In genomic region chr6:51211418-51211817, GRCm38 (mm10) we compare ENCODE assay signal across 9 mouse cellular contexts.
DNase-seq lines count a peak whose midpoint lies in the region; ATAC-seq lines count a peak whose summit lies in the region.
"Had no signal": no experiment of that assay in that cellular context is flagged by ENCODE, and none has a peak within 500 bp of the region (broad histone marks: within the 10 kb centered on the region; RNA-seq: fewer than 3 reads in every experiment).

No protein-coding gene starts in this region.

- H3K27me3 ChIP-seq in kidney, embryonic 15.5 days, result peaks cover 17% of the 10 kb centered on the region
- H3K27me3 ChIP-seq in kidney, embryonic 14.5 days (ENCODE audit: control insufficient read depth, insufficient read depth, low read length), result peaks cover 4% of the 10 kb centered on the region; the same call in 1 of the 2 replicates
- H3K27me3 ChIP-seq in heart, embryonic 14.5 days (ENCODE audit: control insufficient read depth, insufficient read depth, low read length), result peaks cover 12% of the 10 kb centered on the region

- peaks cover 38% of the 10 kb centered on the region for H3K4me1 ChIP-seq in kidney, embryonic 15.5 days
- H3K4me1 ChIP-seq in kidney, embryonic 14.5 days (ENCODE audit: control insufficient read depth, insufficient read depth, low read length), result peaks cover 17% of the 10 kb centered on the region
- H3K4me1 ChIP-seq in heart, embryonic 14.5 days (ENCODE audit: control insufficient read depth in 2 of 2, insufficient read depth in 2 of 2, low read length in 2 of 2), result peaks cover 20 to 34% of the 10 kb centered on the region in 2 experiments

- ATAC-seq in kidney, embryonic 15.5 days (replicated peaks; ENCODE audit: low FRiP score), result no peak
- ATAC-seq in kidney, embryonic 14.5 days (ENCODE audit: low FRiP score, low TSS enrichment), result no peak
- ATAC-seq in heart, embryonic 14.5 days (ENCODE audit: insufficient number of reproducible peaks, insufficient read depth, low FRiP score, low read depth), result no peak

- H3K27ac ChIP-seq in kidney, embryonic 15.5 days, result no peak overlapping the region
- H3K27ac ChIP-seq in kidney, embryonic 14.5 days (ENCODE audit: low read depth, low read length), result no peak overlapping the region
- peak overlapping the region; percentile 21 to 71 for H3K27ac ChIP-seq in heart, embryonic 14.5 days (replicated peaks in 1 of 2; ENCODE audit: control insufficient read depth in 1 of 2, insufficient read depth in 1 of 2, low read depth in 2 of 2, low read length in 2 of 2)
- H3K27ac ChIP-seq: macrophage had no signal

- no peak overlapping the region for H3K4me3 ChIP-seq in kidney, embryonic 15.5 days (replicated peaks)
- H3K4me3 ChIP-seq in kidney, embryonic 14.5 days (ENCODE audit: low read length), result no peak overlapping the region
- H3K4me3 ChIP-seq in heart, embryonic 14.5 days (ENCODE audit: control insufficient read depth in 1 of 2, insufficient read depth in 1 of 2, low read depth in 1 of 2, low read length in 2 of 2), result no peak overlapping the region

- peak; percentile 39 for DNase-seq in 3134 (ENCODE audit: extremely low read depth, insufficient read length, low spot score)
- DNase-seq in R1 (ENCODE audit: low read depth, low spot score), result peak; percentile 38
- DNase-seq in cerebellum, adult 9-10 months, result no peak
- DNase-seq in yolk sac, embryonic 10.5 days (ENCODE audit: low spot score), result no peak
- DNase-seq in spleen, adult 18-20 months, result no peak

- H3K9ac ChIP-seq in kidney, embryonic 15.5 days, result no peak overlapping the region
- H3K9ac ChIP-seq in kidney, embryonic 14.5 days (ENCODE audit: low read depth, low read length), result no peak overlapping the region
- peak overlapping the region; percentile 28 for H3K9ac ChIP-seq in heart, embryonic 14.5 days (ENCODE audit: low read length)

- H3K9me3 ChIP-seq in kidney, embryonic 15.5 days (replicated peaks), result no peaks in the 10 kb centered on the region
- no peaks in the 10 kb centered on the region for H3K9me3 ChIP-seq in kidney, embryonic 14.5 days (ENCODE audit: control insufficient read depth, low read length)
- H3K9me3 ChIP-seq in heart, embryonic 14.5 days (ENCODE audit: control insufficient read depth, low read length), result no peaks in the 10 kb centered on the region

- no peaks in the 10 kb centered on the region for H3K36me3 ChIP-seq in kidney, embryonic 15.5 days
- H3K36me3 ChIP-seq in kidney, embryonic 14.5 days (ENCODE audit: control insufficient read depth, insufficient read depth, low read length), result no peaks in the 10 kb centered on the region
- H3K36me3 ChIP-seq in heart, embryonic 14.5 days (ENCODE audit: control insufficient read depth, insufficient read depth, low read length), result no peaks in the 10 kb centered on the region

- 29% methylated on average over 7 of the region's 7 CpGs for WGBS in kidney, embryonic 15.5 days
- WGBS in kidney, embryonic 14.5 days, result 27% methylated on average over 7 of the region's 7 CpGs
- WGBS in heart, embryonic 14.5 days, result 1% methylated on average over 7 of the region's 7 CpGs

- H3K4me2 ChIP-seq in kidney, embryonic 15.5 days, result peak overlapping the region; percentile 36
- H3K4me2 ChIP-seq in kidney, embryonic 14.5 days (replicated peaks; ENCODE audit: low read depth, low read length), result no peak overlapping the region
- H3K4me2 ChIP-seq in heart, embryonic 14.5 days (ENCODE audit: low read length), result peak overlapping the region; percentile 49

Comparison
In these comparisons a context has a peak if more than half of its experiments do, and no peak if none do; other contexts are left out.
1. H3K27ac ChIP-seq: peak in heart, embryonic 14.5 days (2 of 2); none in kidney, embryonic 15.5 days (single experiment) and kidney, embryonic 14.5 days (single experiment).
2. DNase-seq: peak in 3134 (single experiment) and R1 (single experiment); none in cerebellum, adult 9-10 months (single experiment), yolk sac, embryonic 10.5 days (single experiment) and spleen, adult 18-20 months (0 of 2).